Mouse (Mus musculus): Measurements from ENCODE around the gene Cd44. TPM values are rescaled to one million over a fixed set of nuclear protein-coding genes. Genes with fewer than 3 reads are reported as not detected.
A peak's percentile ranks its signal among the peaks of the same experiment; 100 is the strongest.

Cd44 gene
- total and polyA plus RNA-seq, 3 experiments: 102 to 153 (median 112) TPM

DNA sequence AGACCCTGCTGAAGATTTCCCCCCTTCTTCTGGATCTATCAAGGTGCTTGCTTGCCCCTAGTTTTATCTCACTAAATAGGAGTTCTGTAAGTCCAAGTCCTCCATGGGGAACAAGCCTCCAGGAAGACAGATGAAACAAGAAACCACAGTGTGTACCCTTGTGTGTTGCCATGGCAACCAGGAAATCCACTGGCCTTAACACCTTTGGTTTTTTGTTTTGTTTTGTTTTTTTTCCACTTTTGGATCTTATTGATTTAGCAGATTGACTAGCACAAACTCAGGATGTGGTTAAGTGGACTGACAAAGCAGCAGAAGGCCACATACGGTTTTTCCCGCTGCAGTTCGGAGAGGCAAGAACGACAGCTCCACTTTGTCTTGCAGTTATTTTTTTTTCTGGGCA, 27.6 kb downstream of the Cd44 start:
- peak; percentile 48 for DNase-seq (ENCODE audit: extremely low read depth)
- H3K9ac ChIP-seq (ENCODE audit: insufficient read depth, low read depth): no peak overlapping the region
- H3K4me3 ChIP-seq (replicated peaks in 1 of 3; ENCODE audit: low read depth in 2 of 3, low read length in 2 of 3, poor library complexity in 1 of 3): no peak overlapping the region
- peaks cover 96% of the 10 kb centered on the region for H3K79me2 ChIP-seq (replicated peaks; ENCODE audit: control insufficient read depth, extremely low read depth, insufficient read depth, poor library complexity, severe bottlenecking)
- TF ChIP-seq ZKSCAN1 (IDR thresholded peaks at IDR 0.05; ENCODE audit: borderline replicate concordance, low read depth, low read length) (no peak), POLR2A (IDR thresholded peaks at IDR 0.05; ENCODE audit: low read depth, low read length) (peak; percentile 14; the same call in 1 of the 2 replicates), ZNF384 (IDR thresholded peaks at IDR 0.05; ENCODE audit: low read depth, low read length) (peak; percentile 18; the same call in 1 of the 2 replicates)
- peaks cover 24 to 90% of the 10 kb centered on the region in 2 experiments for H3K36me3 ChIP-seq (replicated peaks in 1 of 2; ENCODE audit: control insufficient read depth in 1 of 2, insufficient read depth in 1 of 2, low read length in 1 of 2)
- no peaks in the 10 kb centered on the region for H3K27me3 ChIP-seq (replicated peaks)
- dilution Hi-C loops (cut with MboI; ENCODE audit: extremely low pct_ligation_motif_present, extremely low pct_unique_long_range_greater_than_20kb, low sequenced_read_pairs): no loop called here
- peaks cover 25 to 97% of the 10 kb centered on the region in 2 experiments for H3K4me1 ChIP-seq (ENCODE audit: control insufficient read depth in 1 of 2, insufficient read depth in 2 of 2)
- no peak overlapping the region for H3K27ac ChIP-seq (ENCODE audit: insufficient read depth, low read depth)
- H3K9me3 ChIP-seq (replicated peaks; ENCODE audit: low read length): no peaks in the 10 kb centered on the region
- in situ Hi-C loops (cut with MboI; ENCODE audit: low pct_ligation_motif_present, low pct_unique_long_range_greater_than_20kb, low sequenced_read_pairs): no loop called here
- H3K4me2 ChIP-seq (ENCODE audit: insufficient read depth, low read depth, poor library complexity, severe bottlenecking): 0 out of 2 replicates have a peak overlapping the region, but pooled peaks have one; percentile 13

DNA sequence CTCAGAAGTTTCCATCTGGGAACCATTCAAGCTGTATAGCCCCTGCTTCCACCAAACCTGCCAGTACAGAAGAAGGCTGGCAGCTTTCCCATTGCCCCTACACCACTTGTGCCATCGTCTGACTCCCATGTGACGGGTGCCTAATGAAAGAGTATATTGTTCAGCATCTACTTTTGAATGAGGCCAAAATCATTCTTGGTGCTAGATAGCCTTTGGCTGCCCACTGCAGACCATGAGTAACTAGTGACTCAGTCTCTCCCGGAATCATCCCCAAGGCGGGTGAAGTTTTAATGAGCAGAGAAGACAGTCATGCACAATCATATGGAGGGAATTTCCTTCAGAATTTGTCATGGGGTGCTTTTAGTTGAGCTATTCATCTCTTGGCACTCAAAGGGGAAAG, 28.3 kb downstream of the Cd44 start:
- Histone ChIP-seq H3K36me3 (replicated peaks in 1 of 2; ENCODE audit: control insufficient read depth in 1 of 2, insufficient read depth in 1 of 2, low read length in 1 of 2) (peaks cover 18 to 85% of the 10 kb centered on the region in 2 experiments), H3K4me2 (ENCODE audit: insufficient read depth, low read depth, poor library complexity, severe bottlenecking) (no peak overlapping the region), H3K27me3 (replicated peaks) (no peaks in the 10 kb centered on the region), H3K4me1 (ENCODE audit: control insufficient read depth in 1 of 2, insufficient read depth in 2 of 2) (peaks cover 28 to 99% of the 10 kb centered on the region in 2 experiments), H3K4me3 (replicated peaks in 1 of 3; ENCODE audit: low read depth in 2 of 3, low read length in 2 of 3, poor library complexity in 1 of 3) (no peak overlapping the region), H3K9me3 (replicated peaks; ENCODE audit: low read length) (no peaks in the 10 kb centered on the region), H3K9ac (ENCODE audit: insufficient read depth, low read depth) (no peak overlapping the region), H3K27ac (ENCODE audit: insufficient read depth, low read depth) (no peak overlapping the region), H3K79me2 (replicated peaks; ENCODE audit: control insufficient read depth, extremely low read depth, insufficient read depth, poor library complexity, severe bottlenecking) (peaks cover 96% of the 10 kb centered on the region)
- in situ Hi-C loops (cut with MboI; ENCODE audit: low pct_ligation_motif_present, low pct_unique_long_range_greater_than_20kb, low sequenced_read_pairs) (no loop called here), dilution Hi-C loops (cut with MboI; ENCODE audit: extremely low pct_ligation_motif_present, extremely low pct_unique_long_range_greater_than_20kb, low sequenced_read_pairs) (no loop called here)
- no peak for DNase-seq (ENCODE audit: extremely low read depth)
- no peak for TF ChIP-seq ZNF384 (IDR thresholded peaks at IDR 0.05; ENCODE audit: low read depth, low read length)
- no peak for TF ChIP-seq KAT2A (IDR thresholded peaks at IDR 0.05; ENCODE audit: insufficient replicate concordance, low read length)
- TF ChIP-seq CTCF (conservative IDR thresholded peaks at IDR 0.05 in 1 of 2, IDR thresholded peaks at IDR 0.05 in 1 of 2; ENCODE audit: low read depth in 2 of 2, low read length in 2 of 2): no peak
- TF ChIP-seq EP300 (IDR thresholded peaks at IDR 0.05; ENCODE audit: low read length): no peak
- no peak for TF ChIP-seq E2F4 (IDR thresholded peaks at IDR 0.05; ENCODE audit: insufficient replicate concordance, low read depth, low read length)
- no peak for TF ChIP-seq MAX (IDR thresholded peaks at IDR 0.05; ENCODE audit: low read length)
- no peak for TF ChIP-seq MAFK (IDR thresholded peaks at IDR 0.05; ENCODE audit: insufficient replicate concordance, low read length)
- TF ChIP-seq MAZ (IDR thresholded peaks at IDR 0.05; ENCODE audit: low read depth, low read length): no peak
- TF ChIP-seq USF1 (IDR thresholded peaks at IDR 0.05; ENCODE audit: low read depth, low read length): no peak
- no peak for TF ChIP-seq POLR2A (IDR thresholded peaks at IDR 0.05; ENCODE audit: low read depth, low read length)
- TF ChIP-seq RCOR1 (conservative IDR thresholded peaks at IDR 0.05; ENCODE audit: low read depth, low read length): no peak
- no peak for TF ChIP-seq ELF1 (IDR thresholded peaks at IDR 0.05; ENCODE audit: low read depth, low read length)
- TF ChIP-seq SMC3 (IDR thresholded peaks at IDR 0.05; ENCODE audit: low read depth, low read length): no peak

DNA sequence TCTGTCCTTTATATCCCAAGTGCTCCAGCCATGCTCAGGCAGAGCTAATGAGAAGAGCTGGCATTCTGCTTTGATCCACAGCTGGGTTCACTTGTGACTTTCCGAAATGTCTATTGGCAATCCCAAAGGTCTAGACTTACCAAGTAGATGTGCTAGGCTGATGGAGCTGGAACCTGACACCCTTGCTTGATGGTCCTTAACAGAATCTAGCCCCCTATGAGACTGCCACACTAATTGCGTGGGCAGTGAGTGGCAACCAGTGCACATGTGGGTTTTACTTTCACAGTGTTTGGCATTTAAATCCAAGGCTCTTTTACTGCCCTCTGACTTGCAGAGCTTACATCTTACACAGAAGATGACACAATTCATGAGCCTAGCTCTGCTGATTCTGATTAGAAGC, 29.0 kb downstream of the Cd44 start:
- no peaks in the 10 kb centered on the region for H3K9me3 ChIP-seq (replicated peaks; ENCODE audit: low read length)
- H3K4me3 ChIP-seq (replicated peaks in 1 of 3; ENCODE audit: low read depth in 2 of 3, low read length in 2 of 3, poor library complexity in 1 of 3): no peak overlapping the region
- peaks cover 91% of the 10 kb centered on the region for H3K79me2 ChIP-seq (replicated peaks; ENCODE audit: control insufficient read depth, extremely low read depth, insufficient read depth, poor library complexity, severe bottlenecking)
- no peak for DNase-seq (ENCODE audit: extremely low read depth)
- no peak overlapping the region for H3K9ac ChIP-seq (ENCODE audit: insufficient read depth, low read depth)
- peaks cover 13 to 79% of the 10 kb centered on the region in 2 experiments for H3K36me3 ChIP-seq (replicated peaks in 1 of 2; ENCODE audit: control insufficient read depth in 1 of 2, insufficient read depth in 1 of 2, low read length in 1 of 2)
- no peaks in the 10 kb centered on the region for H3K27me3 ChIP-seq (replicated peaks)
- peaks cover 28 to 95% of the 10 kb centered on the region in 2 experiments for H3K4me1 ChIP-seq (ENCODE audit: control insufficient read depth in 1 of 2, insufficient read depth in 2 of 2)
- TF ChIP-seq CHD1 (IDR thresholded peaks at IDR 0.05; ENCODE audit: low read depth, low read length) (no peak), MEF2A (IDR thresholded peaks at IDR 0.05; ENCODE audit: borderline replicate concordance, low read depth, low read length) (no peak), PAX5 (IDR thresholded peaks at IDR 0.05; ENCODE audit: low read length) (no peak), ELF1 (IDR thresholded peaks at IDR 0.05; ENCODE audit: low read depth, low read length) (no peak), MAFK (IDR thresholded peaks at IDR 0.05; ENCODE audit: insufficient replicate concordance, low read length) (no peak), JUND (conservative IDR thresholded peaks at IDR 0.05; ENCODE audit: low read depth, low read length) (no peak), CTCF (conservative IDR thresholded peaks at IDR 0.05 in 1 of 2, IDR thresholded peaks at IDR 0.05 in 1 of 2; ENCODE audit: low read depth in 2 of 2, low read length in 2 of 2) (no peak), MYC (IDR thresholded peaks at IDR 0.05; ENCODE audit: low read depth, low read length) (no peak), UBTF (IDR thresholded peaks at IDR 0.05; ENCODE audit: low read depth, low read length) (no peak), MXI1 (IDR thresholded peaks at IDR 0.05; ENCODE audit: low read depth, low read length) (no peak), JUN (IDR thresholded peaks at IDR 0.05; ENCODE audit: insufficient read depth, low read depth, low read length) (no peak), HCFC1 (IDR thresholded peaks at IDR 0.05; ENCODE audit: low read depth, low read length) (no peak), SIN3A (IDR thresholded peaks at IDR 0.05; ENCODE audit: low read length) (no peak), TBP (conservative IDR thresholded peaks at IDR 0.05; ENCODE audit: low read depth, low read length) (no peak), TCF12 (IDR thresholded peaks at IDR 0.05; ENCODE audit: low read depth, low read length) (no peak), KAT2A (IDR thresholded peaks at IDR 0.05; ENCODE audit: insufficient replicate concordance, low read length) (no peak), POLR2A (IDR thresholded peaks at IDR 0.05; ENCODE audit: low read depth, low read length) (no peak)
- in situ Hi-C loops (cut with MboI; ENCODE audit: low pct_ligation_motif_present, low pct_unique_long_range_greater_than_20kb, low sequenced_read_pairs) (no loop called here), dilution Hi-C loops (cut with MboI; ENCODE audit: extremely low pct_ligation_motif_present, extremely low pct_unique_long_range_greater_than_20kb, low sequenced_read_pairs) (no loop called here)
- no peak overlapping the region for H3K27ac ChIP-seq (ENCODE audit: insufficient read depth, low read depth)
- no peak overlapping the region for H3K4me2 ChIP-seq (ENCODE audit: insufficient read depth, low read depth, poor library complexity, severe bottlenecking)

Measured in CH12.LX (cell line).